Mouse (Mus musculus) retina, adult 2 months (tissue): ENCODE results near the gene Taf1b.

ENCODE experiments used
- DNase-seq: peaks from one replicate; pipeline ENCODE4 v3.0.0-alpha.2; 2012; ENCODE audit warnings: low read depth, low spot score

Gene Taf1b

GRCm38 (mm10) chr12:24548885-24549284 lies 50.7 kb downstream of the Taf1b start:
- DNase-seq = no peak

DNA sequence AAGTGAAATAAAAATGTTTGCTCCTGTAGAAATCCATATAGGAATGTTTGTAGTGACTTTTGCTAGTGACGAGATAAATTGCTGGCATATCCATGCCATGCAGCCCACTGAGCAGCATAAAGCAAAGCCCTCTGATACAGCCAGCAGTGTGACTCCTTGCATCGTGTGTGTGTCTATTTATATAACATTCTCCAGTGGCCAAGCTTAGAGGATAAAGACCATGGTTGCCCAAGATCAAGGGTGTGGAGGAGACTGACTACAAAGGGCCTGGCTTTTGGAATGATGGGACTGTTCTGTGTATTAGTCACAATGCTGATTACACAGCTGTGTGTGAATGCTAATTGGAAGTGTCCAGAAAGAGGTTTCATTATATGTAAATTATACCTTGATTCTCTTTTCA lies 54.4 kb downstream of the Taf1b start:
- no peak for DNase-seq

DNA sequence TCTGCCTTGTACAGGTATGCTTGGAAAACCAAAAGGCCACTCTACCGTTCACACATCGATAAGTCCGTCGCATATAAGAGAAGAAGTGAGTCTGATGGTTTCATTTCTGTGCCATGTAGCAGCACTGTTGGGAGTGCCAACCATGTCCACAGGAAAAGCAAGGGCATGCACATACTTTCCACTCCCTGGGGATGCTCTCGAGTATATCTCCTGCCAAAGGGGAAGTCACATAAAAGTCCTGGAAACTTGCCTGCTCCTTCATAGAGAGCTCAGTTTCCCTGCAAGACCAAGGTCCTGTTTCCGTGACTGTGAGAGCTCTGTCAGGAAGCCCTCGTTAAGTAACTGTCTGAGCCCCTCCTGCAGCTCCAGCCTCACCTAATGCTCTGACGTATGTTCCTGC lies 57.8 kb downstream of the Taf1b start:
- no peak for DNase-seq

GRCm38 (mm10) chr12:24563395-24563960 lies 65.3 kb downstream of the Taf1b start:
- no peak for DNase-seq

DNA sequence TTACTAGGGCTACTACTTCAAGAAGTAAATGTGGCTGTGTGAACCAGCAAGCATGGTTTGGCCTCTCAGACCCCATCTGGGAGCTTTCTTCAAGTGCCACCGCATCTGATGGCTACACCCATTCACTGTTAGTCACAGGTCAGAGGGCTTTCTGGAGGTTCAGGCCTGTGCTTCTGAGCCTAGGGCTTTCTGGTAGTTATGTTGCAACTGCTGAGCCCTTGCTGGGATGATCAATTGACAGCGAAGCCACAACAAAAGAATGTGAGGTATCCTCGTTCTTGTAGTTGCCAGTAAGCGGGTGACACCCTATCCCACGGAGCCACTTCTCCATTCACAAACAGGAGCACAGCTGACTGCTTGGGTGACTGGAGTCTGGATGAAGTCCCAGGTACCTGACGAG lies 67.2 kb downstream of the Taf1b start:
- DNase-seq = no peak

GRCm38 (mm10) chr12:24567606-24568005 lies 69.4 kb downstream of the Taf1b start:
- no peak for DNase-seq

DNA sequence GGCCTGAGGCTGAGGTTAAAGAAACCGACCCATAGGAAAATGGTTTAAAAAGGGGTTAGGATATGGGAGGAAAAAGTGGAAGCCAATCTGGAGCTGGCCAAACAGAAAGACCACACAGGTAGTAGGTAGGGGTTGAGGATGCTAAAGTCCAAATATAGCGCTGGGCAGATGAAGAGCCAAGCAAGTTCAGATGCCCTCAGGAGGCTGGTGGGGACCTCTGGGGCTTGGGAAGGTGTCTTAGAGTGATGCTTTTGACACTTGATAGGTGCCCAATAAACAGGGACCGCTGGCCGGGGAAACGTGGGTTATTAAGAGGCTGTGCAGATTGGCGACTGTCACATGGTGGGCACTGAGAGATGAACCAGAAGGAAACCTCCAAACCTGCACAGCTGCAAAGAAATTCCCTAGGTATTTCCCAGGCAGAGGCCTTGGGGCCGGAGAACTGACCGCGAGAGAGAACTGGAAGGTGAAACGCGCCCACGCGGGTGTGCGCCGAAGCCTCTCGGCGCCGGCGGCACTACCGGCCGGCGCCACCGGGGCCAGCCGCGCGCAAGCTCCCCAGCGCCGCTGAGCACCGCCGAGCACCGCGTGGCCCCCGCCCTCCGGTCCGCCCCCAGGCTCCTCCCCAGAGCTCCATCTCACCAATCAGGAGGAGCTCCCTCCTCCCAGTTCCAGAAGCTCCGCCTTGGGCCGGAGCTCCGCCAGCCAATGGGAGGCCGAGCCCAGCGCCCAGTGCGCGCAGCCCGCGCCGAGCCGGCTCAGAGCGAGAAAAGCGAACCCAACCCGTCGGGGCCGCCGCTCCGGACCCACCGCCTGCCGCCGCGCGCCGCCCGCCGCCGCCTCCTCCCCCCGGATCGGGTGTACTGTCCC lies 73.6 kb downstream of the Taf1b start, which contains the start of gene Grhl1:
TSS of gene Grhl1 (plus strand) at position 761 of the 870 bp plus-strand sequence.
- DNase-seq = peak; percentile 83

- no peak for DNase-seq
These were observed 74.5 kb downstream of the Taf1b start for GRCm38 (mm10) chr12:24572421-24573274.

DNA sequence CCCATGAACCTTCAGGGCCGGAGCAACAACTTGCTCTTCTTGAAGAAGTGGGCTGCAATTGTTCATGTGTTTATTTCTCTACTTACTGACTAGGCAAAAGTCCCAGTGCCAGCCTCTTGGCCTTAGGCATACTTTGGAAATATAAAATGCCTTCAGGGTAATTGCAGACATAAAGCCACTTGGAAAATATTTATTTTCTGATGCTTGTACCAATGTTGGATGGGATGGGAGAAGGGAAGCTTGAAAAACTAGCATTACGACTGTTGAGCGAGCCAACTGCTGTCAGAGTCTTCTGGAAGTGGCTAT lies 75.1 kb downstream of the Taf1b start:
- DNase-seq = no peak

- DNase-seq = no peak
These were observed 76.7 kb downstream of the Taf1b start for GRCm38 (mm10) chr12:24574870-24575269.

- DNase-seq = no peak
These were observed 82.3 kb downstream of the Taf1b start for GRCm38 (mm10) chr12:24580452-24580851.

- no peak for DNase-seq
These were observed 83.0 kb downstream of the Taf1b start for GRCm38 (mm10) chr12:24580996-24581683.

GRCm38 (mm10) chr12:24583653-24584052 lies 85.5 kb downstream of the Taf1b start:
- DNase-seq = no peak

DNA sequence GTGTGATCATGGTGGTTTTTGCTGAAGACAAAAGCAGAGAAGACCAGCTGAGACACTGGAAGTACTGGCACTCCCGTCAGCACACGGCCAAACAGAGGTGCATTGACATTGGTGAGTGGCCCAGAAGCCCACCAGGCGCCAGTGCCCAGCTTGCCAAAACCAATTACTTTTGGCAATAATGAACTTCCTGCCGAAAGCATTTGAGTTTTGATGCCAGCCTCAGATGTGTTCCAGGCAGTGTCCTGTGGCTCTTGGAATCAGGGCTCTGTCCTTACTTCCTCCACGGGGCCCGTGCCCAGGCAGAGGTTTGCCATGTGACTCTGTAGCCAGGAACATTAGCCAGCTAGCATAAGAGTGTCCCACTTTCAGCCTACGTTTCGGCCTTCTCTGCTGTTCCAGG lies 86.7 kb downstream of the Taf1b start:
- DNase-seq = no peak

DNA sequence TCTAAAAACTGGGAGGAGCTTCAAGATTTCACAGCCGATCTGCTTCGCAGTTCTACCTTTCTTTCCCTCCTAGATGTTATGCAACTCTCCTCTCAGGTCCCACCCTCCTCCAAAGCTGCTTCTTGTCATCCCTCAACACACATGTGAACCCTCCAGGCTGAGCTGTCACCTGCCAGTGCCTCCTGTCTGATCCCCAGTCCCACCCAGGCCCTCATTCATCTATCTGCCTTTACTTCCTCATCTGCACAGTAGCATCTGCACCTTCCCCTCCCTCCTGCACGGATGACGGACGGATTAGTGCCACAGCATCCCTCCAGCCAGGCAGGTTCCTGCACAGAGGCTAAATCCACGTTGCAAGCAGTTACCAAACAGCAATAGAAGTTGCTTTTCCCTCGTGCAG lies 88.0 kb downstream of the Taf1b start:
- DNase-seq = no peak

- no peak for DNase-seq
These were observed 92.2 kb downstream of the Taf1b start for GRCm38 (mm10) chr12:24590371-24590770.

GRCm38 (mm10) chr12:24592055-24592454 lies 93.9 kb downstream of the Taf1b start:
- no peak for DNase-seq

- DNase-seq = no peak
These were observed 95.0 kb downstream of the Taf1b start for GRCm38 (mm10) chr12:24592956-24593672.

GRCm38 (mm10) chr12:24597376-24597775 lies 99.2 kb downstream of the Taf1b start:
- no peak for DNase-seq

- DNase-seq = no peak
These were observed 101.3 kb downstream of the Taf1b start for GRCm38 (mm10) chr12:24599366-24599895.

GRCm38 (mm10) chr12:24600074-24600473 lies 101.9 kb downstream of the Taf1b start:
- no peak for DNase-seq
